Mouse (Mus musculus): ENCODE measurements around the gene Gopc. TPM values are rescaled to one million over a fixed set of nuclear protein-coding genes. Genes with fewer than 3 reads are reported as not detected.
A peak's percentile ranks its signal among the peaks of the same experiment; 100 is the strongest.

The Gopc gene
- polyA plus RNA-seq, 1 experiment from 2014 or later = 26.2 TPM

DNA sequence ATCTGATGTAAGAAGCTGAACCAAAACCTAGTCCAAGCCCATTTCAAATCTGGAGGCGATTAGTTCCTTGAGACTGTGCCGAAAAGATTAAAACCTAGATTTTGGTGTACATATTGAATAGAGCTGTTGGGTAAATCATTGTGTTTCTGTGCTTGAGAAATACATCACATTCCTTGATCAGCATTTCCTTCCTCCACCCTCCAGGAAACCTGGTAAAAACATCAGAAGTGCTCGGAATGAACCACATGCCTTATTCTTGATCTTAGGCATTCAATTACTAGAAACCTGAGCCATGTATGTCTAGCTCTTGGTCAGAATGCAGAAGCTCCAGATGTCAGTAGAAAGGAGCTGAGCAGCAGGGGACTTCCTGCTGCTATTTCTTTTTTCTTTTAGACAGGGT is 7.5 kb upstream of the Gopc start:
- H3K27me3 ChIP-seq = peaks cover 56% of the 10 kb centered on the region
- ATAC-seq = no peak
- CTCF ChIA-PET = interaction anchor here (1.1 kb wide), 1 partner anchor 233 kb away, joined by 3 read pairs; no protein-coding TSS in a partner anchor
- POLR2A ChIA-PET = no interaction called here
- no peak for TF ChIP-seq CTCF (IDR thresholded peaks at IDR 0.05)
- in situ Hi-C loops (cut with MboI; ENCODE audit: low pct_unique_long_range_greater_than_20kb) = loop anchor here (10.0 to 25.0 kb wide), 2 partner anchors 285 to 602 kb away; no protein-coding TSS in a partner anchor
- no peak for DNase-seq (ENCODE audit: low read depth, low spot score)

DNA sequence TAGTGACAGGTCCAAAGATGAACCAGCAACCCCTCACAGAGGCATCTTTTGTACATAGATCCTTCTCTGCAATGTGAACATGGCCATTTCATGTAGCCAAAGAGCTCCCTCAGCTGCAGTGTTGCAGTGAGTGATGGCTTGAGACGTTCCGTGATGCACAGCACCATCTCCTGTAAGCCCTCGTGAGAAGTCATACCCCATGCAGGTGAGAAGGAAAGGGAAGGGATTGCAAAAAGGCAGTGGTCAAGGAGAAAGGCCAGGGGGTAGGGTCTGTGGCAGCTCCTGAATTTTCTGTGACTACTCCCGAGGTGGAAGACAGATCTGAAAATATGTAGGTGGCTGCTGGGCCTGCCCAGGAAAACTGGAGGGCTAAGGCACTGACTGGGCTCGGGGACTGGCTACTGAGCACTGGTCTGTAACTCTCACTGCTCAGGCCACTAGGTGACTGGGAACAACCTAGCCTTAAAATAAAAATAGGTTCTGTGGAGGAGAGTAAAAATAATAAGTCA is 7.1 kb upstream of the Gopc start, which contains the start of gene Nepn:
TSS of gene Nepn (plus strand) at position 51 of the 509 bp plus-strand sequence.
- in situ Hi-C loops (cut with MboI; ENCODE audit: low pct_unique_long_range_greater_than_20kb) = loop anchor here (10.0 to 25.0 kb wide), 2 partner anchors 284 to 602 kb away; no protein-coding TSS in a partner anchor
- DNase-seq (ENCODE audit: low read depth, low spot score) (no peak), ATAC-seq (no peak)
- TF ChIP-seq CTCF (IDR thresholded peaks at IDR 0.05) = no peak
- ChIA-PET POLR2A (no interaction called here), CTCF (interaction anchor here (1.1 kb wide), 1 partner anchor 233 kb away, joined by 3 read pairs; no protein-coding TSS in a partner anchor)
- peaks cover 56% of the 10 kb centered on the region for H3K27me3 ChIP-seq

DNA sequence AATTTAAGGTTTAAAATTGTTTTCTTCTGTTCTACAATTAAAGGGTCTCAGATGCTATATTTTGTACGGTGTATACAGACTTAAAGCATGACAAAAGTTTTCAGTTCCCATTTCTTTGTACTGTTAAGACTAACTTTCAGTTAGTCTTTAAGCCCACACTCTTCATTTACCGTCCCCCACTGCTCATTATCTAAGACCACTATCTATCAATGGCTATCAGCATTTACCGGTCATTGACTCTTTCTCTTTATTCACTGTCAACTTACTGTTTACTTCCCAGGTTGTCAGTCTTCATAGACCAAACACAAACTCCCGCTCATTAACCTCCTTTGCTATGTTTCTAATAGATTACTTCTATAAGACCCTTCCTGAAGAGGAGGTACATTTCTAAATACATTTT is 5.3 kb upstream of the Gopc start:
- ChIA-PET CTCF (no interaction called here), POLR2A (no interaction called here)
- TF ChIP-seq CTCF (IDR thresholded peaks at IDR 0.05) = no peak
- DNase-seq (ENCODE audit: low read depth, low spot score) (no peak), ATAC-seq (no peak)
- peaks cover 38% of the 10 kb centered on the region for H3K27me3 ChIP-seq
- in situ Hi-C loops (cut with MboI; ENCODE audit: low pct_unique_long_range_greater_than_20kb) = loop anchor here (10.0 to 25.0 kb wide), 2 partner anchors 282 to 600 kb away; no protein-coding TSS in a partner anchor

DNA sequence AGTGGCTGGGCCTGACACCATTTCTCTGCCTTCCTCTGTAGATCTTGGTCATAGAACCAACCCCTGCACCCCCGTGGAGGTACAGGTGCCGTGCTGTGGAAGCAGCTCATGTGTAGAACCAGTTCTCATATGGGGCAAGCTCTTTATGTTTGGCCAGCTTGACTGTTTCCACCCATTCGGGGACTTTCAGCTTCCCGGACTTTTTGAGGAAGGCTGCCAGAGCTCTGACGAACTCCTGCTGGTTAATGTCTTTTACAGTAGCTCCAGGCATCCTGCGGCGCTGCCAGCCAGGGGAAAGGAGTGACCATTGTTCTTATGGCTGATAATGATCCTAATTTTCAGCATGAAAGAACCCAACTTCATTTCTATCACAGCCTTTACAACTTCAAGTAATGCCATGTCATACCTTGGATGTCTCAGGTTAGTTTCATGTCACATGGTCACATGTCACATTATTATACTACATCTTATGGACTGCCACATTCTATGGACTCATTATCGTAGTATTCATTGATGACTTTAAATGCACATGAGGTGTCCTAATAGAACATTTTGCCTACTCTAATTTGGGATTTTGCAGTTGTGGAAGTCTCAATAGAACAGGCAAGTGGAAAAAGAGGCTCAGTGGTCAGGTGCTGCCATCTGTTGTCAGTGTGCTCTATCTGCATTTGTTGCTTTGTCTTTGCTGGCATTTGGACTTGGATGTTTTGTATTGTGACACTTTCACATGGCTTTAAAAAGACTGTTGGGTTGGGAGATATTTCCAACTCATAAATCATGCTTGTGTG is 3.1 kb upstream of the Gopc start:
- H3K27me3 ChIP-seq = peaks cover 20% of the 10 kb centered on the region
- ChIA-PET CTCF (interaction anchor here (1.1 to 1.4 kb wide), 2 partner anchors 11 to 169 kb away, joined by 3 to 6 read pairs; no protein-coding TSS in a partner anchor), POLR2A (no interaction called here)
- no peak for DNase-seq (ENCODE audit: low read depth, low spot score)
- ATAC-seq = no peak
- in situ Hi-C loops (cut with MboI; ENCODE audit: low pct_unique_long_range_greater_than_20kb) = loop anchor here (10.0 to 25.0 kb wide), 2 partner anchors 280 to 598 kb away; no protein-coding TSS in a partner anchor
- peak; percentile 94 for TF ChIP-seq CTCF (IDR thresholded peaks at IDR 0.05)

DNA sequence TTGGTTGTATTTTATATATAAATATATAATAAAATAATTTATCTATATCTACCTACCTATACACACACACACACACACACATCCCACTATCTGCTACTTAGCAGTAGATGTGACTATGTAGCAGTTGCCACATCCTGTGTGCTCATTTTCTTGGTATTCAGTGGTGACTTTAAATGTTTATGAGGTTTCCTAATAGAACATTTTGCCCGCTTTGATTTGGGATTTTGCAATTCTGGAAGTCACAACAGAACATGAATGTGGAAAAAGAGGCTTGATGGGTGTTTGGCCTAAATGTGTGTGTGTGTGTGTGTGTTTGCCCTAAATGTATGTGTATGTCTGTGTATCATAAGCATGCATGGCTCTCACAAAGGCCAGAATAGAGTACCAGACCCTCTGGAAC is 1.6 kb upstream of the Gopc start:
- peaks cover 16% of the 10 kb centered on the region for H3K27me3 ChIP-seq
- in situ Hi-C loops (cut with MboI; ENCODE audit: low pct_unique_long_range_greater_than_20kb) = loop anchor here (10.0 to 25.0 kb wide), 2 partner anchors 279 to 596 kb away; no protein-coding TSS in a partner anchor
- DNase-seq (ENCODE audit: low read depth, low spot score) = no peak
- ATAC-seq = no peak
- TF ChIP-seq CTCF (IDR thresholded peaks at IDR 0.05) = no peak
- POLR2A ChIA-PET = no interaction called here
- CTCF ChIA-PET = interaction anchor here (4.1 kb wide), 1 partner anchor 168 kb away, joined by 19 read pairs; no protein-coding TSS in a partner anchor

DNA sequence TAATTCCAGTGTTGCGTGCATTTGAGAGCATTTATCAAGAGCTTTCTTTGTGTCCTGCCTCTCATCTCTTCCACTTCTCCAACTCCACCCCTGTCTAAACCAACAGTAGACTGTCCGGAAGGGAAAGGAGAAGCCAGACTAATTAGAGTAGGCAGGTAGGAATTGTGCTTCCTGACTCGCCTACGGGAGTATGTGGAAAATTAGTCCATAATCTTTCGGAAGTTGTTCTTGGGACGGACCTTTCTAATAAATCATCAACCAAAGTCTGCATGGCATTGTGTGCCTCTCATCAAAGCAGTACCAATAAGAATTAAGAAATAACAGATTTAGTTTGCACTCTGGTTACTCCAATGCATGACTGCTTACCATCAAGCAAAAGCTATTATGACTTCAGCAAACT is 1.1 kb upstream of the Gopc start:
- no peak for DNase-seq (ENCODE audit: low read depth, low spot score)
- no peak for TF ChIP-seq CTCF (IDR thresholded peaks at IDR 0.05)
- CTCF ChIA-PET = interaction anchor here (1.0 to 4.1 kb wide), 2 partner anchors 150 to 167 kb away, joined by 4 to 19 read pairs; partner anchors contain the start of gene Dcbld1
- POLR2A ChIA-PET = no interaction called here
- in situ Hi-C loops (cut with MboI; ENCODE audit: low pct_unique_long_range_greater_than_20kb) = loop anchor here (10.0 to 25.0 kb wide), 2 partner anchors 278 to 596 kb away; no protein-coding TSS in a partner anchor
- H3K27me3 ChIP-seq = peaks cover 13% of the 10 kb centered on the region
- ATAC-seq = no peak

DNA sequence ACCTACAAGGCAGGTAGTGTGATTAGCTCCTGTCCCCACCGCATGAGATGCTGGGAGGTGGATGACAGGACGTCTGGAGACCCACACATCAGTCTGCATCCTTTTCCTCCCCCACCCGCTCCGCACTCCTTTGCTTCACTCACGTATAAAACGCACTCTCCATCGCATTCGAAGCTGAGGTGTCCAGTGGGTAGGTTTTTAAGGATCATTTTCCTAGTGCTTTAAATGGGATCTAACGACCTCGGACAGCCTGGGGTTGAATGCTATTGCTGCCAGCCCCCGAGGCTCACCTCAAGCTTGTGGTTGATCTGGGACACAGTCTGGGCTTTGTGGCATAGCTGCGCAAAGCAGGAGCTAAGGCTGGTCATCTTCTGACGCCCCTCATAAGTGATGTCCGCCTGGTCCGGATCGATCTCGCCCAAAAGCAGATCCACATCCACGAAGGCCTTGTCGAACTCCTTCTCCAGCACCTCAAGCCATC is 563 bp downstream of the Gopc start:
- DNase-seq (ENCODE audit: low read depth, low spot score) (no peak), ATAC-seq (peak; percentile 36)
- no peaks in the 10 kb centered on the region for H3K27me3 ChIP-seq
- TF ChIP-seq CTCF (IDR thresholded peaks at IDR 0.05) = no peak
- in situ Hi-C loops (cut with MboI; ENCODE audit: low pct_unique_long_range_greater_than_20kb) = loop anchor here (10.0 to 25.0 kb wide), 2 partner anchors 277 to 594 kb away; no protein-coding TSS in a partner anchor
- ChIA-PET CTCF (interaction anchor here (0.9 to 4.1 kb wide), 6 partner anchors 9 to 165 kb away, joined by 3 to 19 read pairs (median 4); partner anchors contain the start of gene Gm26741), POLR2A (interaction anchor here (1.1 kb wide), 1 partner anchor 27 kb away, joined by 4 read pairs; no protein-coding TSS in a partner anchor)

DNA sequence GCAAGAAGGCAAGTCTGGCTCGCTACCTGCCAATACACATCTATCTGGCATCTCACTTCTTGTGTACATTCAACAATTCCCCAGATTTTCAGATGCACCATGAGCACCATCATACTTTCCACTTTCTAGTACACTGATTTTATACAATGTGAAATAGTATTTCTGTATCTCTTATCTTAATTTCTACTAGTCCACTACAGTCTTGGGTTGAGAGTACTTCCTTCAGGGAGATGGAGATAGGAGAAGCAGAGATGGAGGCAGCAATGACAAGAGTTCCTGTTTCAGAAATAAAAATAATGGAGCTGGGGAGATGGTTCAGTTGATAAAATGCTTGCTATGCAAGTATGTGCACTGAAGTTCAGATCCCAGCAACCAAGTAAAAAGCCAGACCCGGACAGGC is 4.1 kb downstream of the Gopc start:
- POLR2A ChIA-PET = no interaction called here
- TF ChIP-seq CTCF (IDR thresholded peaks at IDR 0.05) = no peak
- no peak for DNase-seq (ENCODE audit: low read depth, low spot score)
- CTCF ChIA-PET = interaction anchor here (1.0 to 1.3 kb wide), 2 partner anchors 20 to 22 kb away, joined by 3 read pairs; no protein-coding TSS in a partner anchor
- no peaks in the 10 kb centered on the region for H3K27me3 ChIP-seq
- ATAC-seq = no peak
- in situ Hi-C loops (cut with MboI; ENCODE audit: low pct_unique_long_range_greater_than_20kb) = loop anchor here (25.0 kb wide), 1 partner anchor 591 kb away; no protein-coding TSS in a partner anchor

DNA sequence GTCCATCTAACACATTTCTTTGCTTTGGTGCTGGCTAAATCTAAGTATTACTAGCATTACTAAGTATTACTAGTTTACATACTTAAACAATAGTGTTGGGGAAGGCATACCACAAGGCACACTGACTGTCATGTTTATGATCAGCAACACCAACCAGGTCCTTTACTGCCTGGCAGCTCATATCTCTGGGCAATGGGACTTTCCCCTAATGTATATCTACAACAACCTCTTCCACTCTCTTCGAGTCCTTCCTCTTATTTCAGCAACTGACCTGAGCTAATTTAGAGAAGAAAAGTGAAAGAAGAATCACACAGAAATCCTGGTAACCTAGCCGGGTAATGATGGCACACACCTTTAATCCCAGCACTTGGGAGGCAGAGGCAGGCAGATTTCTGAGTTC is 5.5 kb downstream of the Gopc start:
- no peak for DNase-seq (ENCODE audit: low read depth, low spot score)
- H3K27me3 ChIP-seq = no peaks in the 10 kb centered on the region
- in situ Hi-C loops (cut with MboI; ENCODE audit: low pct_unique_long_range_greater_than_20kb) = loop anchor here (25.0 kb wide), 1 partner anchor 589 kb away; no protein-coding TSS in a partner anchor
- ATAC-seq = no peak
- CTCF ChIA-PET = interaction anchor here (0.9 kb wide), 1 partner anchor 15 kb away, joined by 3 read pairs; no protein-coding TSS in a partner anchor
- POLR2A ChIA-PET = interaction anchor here (0.6 kb wide), 1 partner anchor 16 kb away, joined by 3 read pairs; no protein-coding TSS in a partner anchor
- no peak for TF ChIP-seq CTCF (IDR thresholded peaks at IDR 0.05)

DNA sequence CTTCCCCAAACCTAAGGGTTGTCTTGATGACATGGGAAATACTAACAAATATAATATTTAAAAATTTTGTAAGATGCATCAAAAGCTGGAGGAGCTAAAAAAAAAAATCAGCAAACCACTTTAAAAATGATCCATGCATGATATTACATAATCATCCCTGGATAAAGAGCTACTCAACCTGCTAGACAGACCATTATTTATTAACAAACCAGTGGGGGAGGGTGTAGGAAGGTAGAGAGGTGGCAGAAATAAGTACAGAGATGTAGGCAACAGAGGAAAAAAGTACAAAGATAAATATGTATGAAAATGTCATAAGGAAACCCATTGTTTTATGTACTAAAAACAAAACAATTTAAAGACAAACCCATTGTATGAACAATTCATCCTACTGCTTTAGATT is 7.3 kb downstream of the Gopc start:
- H3K27me3 ChIP-seq = no peaks in the 10 kb centered on the region
- TF ChIP-seq CTCF (IDR thresholded peaks at IDR 0.05) = no peak
- ATAC-seq (no peak), DNase-seq (ENCODE audit: low read depth, low spot score) (no peak)
- ChIA-PET POLR2A (no interaction called here), CTCF (interaction anchor here (1.8 kb wide), 1 partner anchor 158 kb away, joined by 5 read pairs; no protein-coding TSS in a partner anchor)
- in situ Hi-C loops (cut with MboI; ENCODE audit: low pct_unique_long_range_greater_than_20kb) = loop anchor here (25.0 kb wide), 1 partner anchor 587 kb away; no protein-coding TSS in a partner anchor
